Mouse (Mus musculus): ENCODE data around the gene Gm11099.

Gm11099 gene

GRCm38 (mm10) chr2:58859134-58859533 is at the start of gene Gm11099:
TSS of gene Gm11099 (plus strand) at chr2:58859434.
- DNase-seq (ENCODE audit: extremely low read depth, insufficient read length, low spot score): no peak

- no peak for DNase-seq (ENCODE audit: extremely low read depth, insufficient read length, low spot score)
Measured at GRCm38 (mm10) chr2:58812941-58813340, 46.3 kb upstream of the Gm11099 start.

- DNase-seq (ENCODE audit: extremely low read depth, insufficient read length, low spot score): no peak
Measured at GRCm38 (mm10) chr2:58828910-58829600, 30.2 kb upstream of the Gm11099 start.

- DNase-seq (ENCODE audit: extremely low read depth, insufficient read length, low spot score): no peak
Measured at GRCm38 (mm10) chr2:58829981-58830742, 29.1 kb upstream of the Gm11099 start.

GRCm38 (mm10) chr2:58832253-58832980 is 26.8 kb upstream of the Gm11099 start:
- no peak for DNase-seq (ENCODE audit: extremely low read depth, insufficient read length, low spot score)

- no peak for DNase-seq (ENCODE audit: extremely low read depth, insufficient read length, low spot score)
Measured at GRCm38 (mm10) chr2:58841021-58841420, 18.2 kb upstream of the Gm11099 start.

GRCm38 (mm10) chr2:58842443-58842842 is 16.8 kb upstream of the Gm11099 start:
- no peak for DNase-seq (ENCODE audit: extremely low read depth, insufficient read length, low spot score)

DNA sequence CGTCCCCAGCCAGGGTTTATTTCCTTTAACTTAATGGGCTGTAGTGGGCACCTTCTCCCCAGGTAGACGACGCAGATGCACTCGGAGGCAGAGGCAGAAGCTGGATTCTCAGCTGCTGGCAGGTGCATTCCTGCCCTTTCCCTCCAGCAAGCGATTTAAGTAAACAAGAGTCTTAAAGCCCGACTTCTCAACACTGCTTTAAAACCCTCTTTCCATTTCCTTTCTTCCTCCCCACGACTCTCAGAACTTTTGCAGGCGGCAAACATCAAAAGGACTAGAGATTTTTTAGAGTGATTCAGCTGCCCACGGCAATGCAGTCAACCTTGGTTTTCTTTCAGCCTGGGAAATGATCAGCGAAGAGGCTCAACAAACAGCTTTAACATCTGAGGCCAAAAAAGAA is 14.7 kb upstream of the Gm11099 start:
- DNase-seq (ENCODE audit: extremely low read depth, insufficient read length, low spot score): no peak

GRCm38 (mm10) chr2:58879876-58880275 is 20.6 kb downstream of the Gm11099 start:
- no peak for DNase-seq (ENCODE audit: extremely low read depth, insufficient read length, low spot score)

- no peak for DNase-seq (ENCODE audit: extremely low read depth, insufficient read length, low spot score)
Measured at GRCm38 (mm10) chr2:58905057-58905456, 45.8 kb downstream of the Gm11099 start.

GRCm38 (mm10) chr2:58906814-58907516 is 47.7 kb downstream of the Gm11099 start:
- no peak for DNase-seq (ENCODE audit: extremely low read depth, insufficient read length, low spot score)

- no peak for DNase-seq (ENCODE audit: extremely low read depth, insufficient read length, low spot score)
Measured at GRCm38 (mm10) chr2:58912339-58912738, 53.1 kb downstream of the Gm11099 start.

DNA sequence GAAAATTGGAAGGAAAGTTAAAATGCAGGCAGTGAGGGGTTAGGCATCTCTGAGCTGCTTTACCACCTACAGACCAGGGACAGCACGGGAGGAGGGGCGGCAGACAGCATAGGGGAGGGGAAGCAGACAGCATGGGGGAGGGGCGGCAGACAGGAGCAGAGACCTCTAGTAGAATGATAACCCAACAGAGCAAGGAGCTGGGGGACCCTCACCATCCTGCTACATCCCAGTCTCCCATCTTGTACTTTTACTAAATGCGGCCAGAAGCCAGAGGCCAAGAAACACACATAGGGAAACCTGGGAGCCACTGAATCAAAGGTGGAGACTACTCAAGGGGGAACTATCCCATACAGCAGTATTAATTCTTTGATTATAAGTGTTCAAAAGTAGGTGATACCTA is 59.1 kb downstream of the Gm11099 start:
- no peak for DNase-seq (ENCODE audit: extremely low read depth, insufficient read length, low spot score)

DNA sequence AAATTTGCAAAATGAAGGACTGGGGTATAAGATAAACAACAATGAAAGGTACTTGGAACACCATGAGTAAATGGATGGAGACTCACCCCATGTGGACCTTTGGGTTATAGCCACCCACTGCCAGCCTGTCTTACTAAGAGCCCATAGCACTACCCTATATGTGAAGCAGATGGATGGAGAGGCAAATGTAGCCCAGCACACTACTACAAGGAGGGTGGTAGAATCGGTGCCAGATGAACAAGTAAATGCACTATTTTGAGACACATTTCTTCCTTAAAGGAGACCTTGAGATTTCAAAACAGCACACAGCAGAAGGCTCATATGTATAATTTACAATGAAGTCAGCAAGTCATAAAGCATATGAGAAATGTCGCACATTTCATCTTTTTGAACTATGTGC is 66.3 kb downstream of the Gm11099 start:
- DNase-seq (ENCODE audit: extremely low read depth, insufficient read length, low spot score): no peak

DNA sequence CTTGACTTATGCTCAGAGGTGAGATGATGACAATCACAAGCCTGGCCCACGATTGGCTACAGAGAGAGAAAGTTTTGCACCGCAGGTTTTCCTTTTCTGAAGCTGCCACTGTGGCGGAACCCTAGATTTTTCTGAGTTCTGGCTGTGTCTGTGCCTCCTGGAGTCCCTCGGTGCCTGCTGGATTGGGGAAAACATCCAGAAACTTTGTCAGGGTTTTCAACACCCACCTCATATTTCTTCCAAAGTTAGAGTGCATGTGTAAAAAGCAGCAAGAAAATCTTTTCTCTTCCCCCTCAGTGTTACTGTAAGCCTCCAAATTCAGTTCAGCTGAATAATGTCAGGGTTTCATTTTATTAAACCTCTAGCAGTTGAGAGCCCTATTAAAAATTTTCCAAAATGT is 82.1 kb downstream of the Gm11099 start:
- no peak for DNase-seq (ENCODE audit: extremely low read depth, insufficient read length, low spot score)

DNA sequence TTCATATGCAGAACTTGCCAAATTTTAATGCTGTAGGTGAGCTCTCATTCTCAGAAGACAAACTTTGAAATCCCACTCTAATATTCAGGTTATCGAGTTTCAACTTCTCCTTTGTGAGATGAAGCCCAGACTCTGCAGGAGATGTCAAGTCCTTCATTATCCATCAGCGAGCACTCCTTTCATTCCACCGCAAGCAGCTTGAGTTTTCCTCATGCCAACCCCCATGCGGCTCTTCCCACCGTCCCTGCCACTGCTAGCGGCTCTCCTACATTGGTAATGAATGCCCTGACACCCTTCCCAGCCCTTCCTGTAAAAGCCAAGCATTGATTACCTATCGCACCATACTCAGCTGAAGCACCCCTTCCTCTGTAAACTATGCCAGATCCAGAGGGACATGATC is 89.6 kb downstream of the Gm11099 start:
- no peak for DNase-seq (ENCODE audit: extremely low read depth, insufficient read length, low spot score)

GRCm38 (mm10) chr2:58952101-58952500 is 92.9 kb downstream of the Gm11099 start:
- DNase-seq (ENCODE audit: extremely low read depth, insufficient read length, low spot score): no peak

DNA sequence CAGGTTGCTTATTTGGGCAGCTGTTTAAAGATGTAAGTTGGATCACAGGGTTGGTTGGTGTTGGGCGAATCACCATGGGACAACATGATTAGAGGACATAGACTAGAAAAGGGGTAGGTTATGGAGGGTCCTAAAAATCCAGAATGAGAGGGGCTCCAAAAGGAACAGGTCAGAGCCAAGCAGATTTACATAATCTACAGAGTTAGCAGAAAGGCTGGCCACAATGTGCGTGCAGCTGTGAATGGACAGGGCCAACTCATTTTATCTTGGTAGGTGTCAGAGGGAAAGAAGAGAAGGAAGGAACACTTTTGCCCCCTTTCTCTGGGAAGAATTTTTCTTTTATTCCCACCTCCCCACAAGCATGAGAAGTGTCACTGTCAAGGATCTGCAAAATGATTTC is 97.1 kb downstream of the Gm11099 start:
- no peak for DNase-seq (ENCODE audit: extremely low read depth, insufficient read length, low spot score)

GRCm38 (mm10) chr2:58956770-58957300 is 97.6 kb downstream of the Gm11099 start:
- DNase-seq (ENCODE audit: extremely low read depth, insufficient read length, low spot score): no peak
